Mouse (Mus musculus): ENCODE measurements around the gene Arhgef7. TPM values are rescaled to one million over a fixed set of nuclear protein-coding genes. Genes with fewer than 3 reads are reported as not detected.
A peak's percentile ranks its signal among the peaks of the same experiment; 100 is the strongest.

The Arhgef7 gene
- 100 to 1,000 TPM; 103 to 127 (median 110) TPM for total RNA-seq (2022)

GRCm38 (mm10) chr8:11727651-11728481 is at the start of gene Arhgef7:
TSS of gene Arhgef7 (plus strand) at chr8:11727721.
- DNase-seq (ENCODE audit: low spot score in 2 of 2): peak; percentile 67 to 80

GRCm38 (mm10) chr8:11684558-11684957 is 43.0 kb upstream of the Arhgef7 start:
- no peak for DNase-seq (ENCODE audit: low spot score in 2 of 2)

GRCm38 (mm10) chr8:11687251-11687650 is 40.3 kb upstream of the Arhgef7 start:
- no peak for DNase-seq (ENCODE audit: low spot score in 2 of 2)

GRCm38 (mm10) chr8:11689945-11690344 is 37.6 kb upstream of the Arhgef7 start:
- DNase-seq (ENCODE audit: low spot score in 2 of 2): no peak

- no peak for DNase-seq (ENCODE audit: low spot score in 2 of 2)
Measured at GRCm38 (mm10) chr8:11691284-11691683, 36.2 kb upstream of the Arhgef7 start.

- no peak for DNase-seq (ENCODE audit: low spot score in 2 of 2)
Measured at GRCm38 (mm10) chr8:11691761-11692160, 35.8 kb upstream of the Arhgef7 start.

GRCm38 (mm10) chr8:11692455-11692854 is 35.1 kb upstream of the Arhgef7 start:
- no peak for DNase-seq (ENCODE audit: low spot score in 2 of 2)

GRCm38 (mm10) chr8:11693972-11694371 is 33.5 kb upstream of the Arhgef7 start:
- no peak for DNase-seq (ENCODE audit: low spot score in 2 of 2)

- no peak for DNase-seq (ENCODE audit: low spot score in 2 of 2)
Measured at GRCm38 (mm10) chr8:11696176-11696575, 31.3 kb upstream of the Arhgef7 start.

GRCm38 (mm10) chr8:11697467-11697866 is 30.1 kb upstream of the Arhgef7 start:
- DNase-seq (ENCODE audit: low spot score in 2 of 2): no peak

- DNase-seq (ENCODE audit: low spot score in 2 of 2): no peak
Measured at GRCm38 (mm10) chr8:11699442-11700001, 28.0 kb upstream of the Arhgef7 start.

- peak; percentile 64 to 84 for DNase-seq (ENCODE audit: low spot score in 2 of 2)
Measured at GRCm38 (mm10) chr8:11700060-11701032, 27.2 kb upstream of the Arhgef7 start.

- DNase-seq (ENCODE audit: low spot score in 2 of 2): no peak
Measured at GRCm38 (mm10) chr8:11701033-11701362, 26.5 kb upstream of the Arhgef7 start, which contains the start of gene 1700016D06Rik. TSS of gene 1700016D06Rik (minus strand) at chr8:11701063.

GRCm38 (mm10) chr8:11701428-11701827 is 26.1 kb upstream of the Arhgef7 start:
- no peak for DNase-seq (ENCODE audit: low spot score in 2 of 2)

GRCm38 (mm10) chr8:11703789-11704188 is 23.7 kb upstream of the Arhgef7 start:
- DNase-seq (ENCODE audit: low spot score in 2 of 2): no peak

GRCm38 (mm10) chr8:11704716-11705420 is 22.7 kb upstream of the Arhgef7 start:
- no peak for DNase-seq (ENCODE audit: low spot score in 2 of 2)

GRCm38 (mm10) chr8:11705818-11706217 is 21.7 kb upstream of the Arhgef7 start:
- DNase-seq (ENCODE audit: low spot score in 2 of 2): peak in 1 of 2 experiments; percentile 26

- no peak for DNase-seq (ENCODE audit: low spot score in 2 of 2)
Measured at GRCm38 (mm10) chr8:11707701-11708100, 19.8 kb upstream of the Arhgef7 start.

GRCm38 (mm10) chr8:11708815-11709214 is 18.7 kb upstream of the Arhgef7 start:
- DNase-seq (ENCODE audit: low spot score in 2 of 2): no peak

- no peak for DNase-seq (ENCODE audit: low spot score in 2 of 2)
Measured at GRCm38 (mm10) chr8:11709542-11709941, 18.0 kb upstream of the Arhgef7 start.

GRCm38 (mm10) chr8:11710415-11710814 is 17.1 kb upstream of the Arhgef7 start:
- DNase-seq (ENCODE audit: low spot score in 2 of 2): no peak

All from layer of hippocampus, adult 8-10 months (tissue).